Mouse (Mus musculus) cerebellum, adult 18-20 months (tissue): ENCODE measurements around the gene Ifna1.
"Not testable (repeated sequence)": the region's sequence is repeated elsewhere in the genome, so short reads cannot be mapped to it uniquely, and the experiment has no call there.

Source experiments
- DNase-seq, 2 experiments: peaks; one replicate each; pipeline ENCODE4 v3.0.0; 2021

The Ifna1 gene

GRCm38 (mm10) chr4:88849698-88850097 lies at the start of gene Ifna1:
TSS of gene Ifna1 (plus strand) at chr4:88850087.
- DNase-seq: no peak

GRCm38 (mm10) chr4:88802954-88803353 lies 46.9 kb upstream of the Ifna1 start, which contains the start of gene Gm13287:
TSS of gene Gm13287 (plus strand) at chr4:88803254.
- DNase-seq: not testable (repeated sequence)

- DNase-seq: not testable (repeated sequence)
These were observed 44.7 kb upstream of the Ifna1 start, which contains the start of gene Gm13288 for GRCm38 (mm10) chr4:88805231-88805630. TSS of gene Gm13288 (plus strand) at chr4:88805531.

GRCm38 (mm10) chr4:88805761-88806160 lies 44.1 kb upstream of the Ifna1 start:
- peak; percentile 21 to 36 for DNase-seq

- no peak for DNase-seq
These were observed 34.0 kb upstream of the Ifna1 start, which contains the start of gene Ifna7 for GRCm38 (mm10) chr4:88815928-88816327. TSS of gene Ifna7 (plus strand) at chr4:88816228.

GRCm38 (mm10) chr4:88819659-88820058 lies 30.2 kb upstream of the Ifna1 start, which contains the start of gene Ifna11:
TSS of gene Ifna11 (plus strand) at chr4:88819959.
- DNase-seq: no peak

- DNase-seq: peak; percentile 5 to 17
These were observed 26.9 kb upstream of the Ifna1 start for GRCm38 (mm10) chr4:88822995-88823394.

GRCm38 (mm10) chr4:88827116-88827515 lies 22.8 kb upstream of the Ifna1 start, which contains the start of gene Ifna6:
TSS of gene Ifna6 (plus strand) at chr4:88827416.
- DNase-seq: not testable (repeated sequence)

- DNase-seq: peak; percentile 20 to 23
These were observed 19.4 kb upstream of the Ifna1 start for GRCm38 (mm10) chr4:88830523-88830922.

GRCm38 (mm10) chr4:88835225-88835624 lies 14.7 kb upstream of the Ifna1 start, which contains the start of gene Ifna5:
TSS of gene Ifna5 (plus strand) at chr4:88835525.
- not testable (repeated sequence) for DNase-seq

GRCm38 (mm10) chr4:88838828-88839227 lies 11.1 kb upstream of the Ifna1 start:
- DNase-seq: peak in 1 of 2 experiments; percentile 3

- no peak for DNase-seq
These were observed 9.8 kb upstream of the Ifna1 start for GRCm38 (mm10) chr4:88840058-88840457.

GRCm38 (mm10) chr4:88841438-88841911 lies 8.4 kb upstream of the Ifna1 start, which contains the start of gene Ifna4:
TSS of gene Ifna4 (plus strand) at chr4:88841861.
- no peak for DNase-seq

- no peak for DNase-seq
These were observed 4.6 kb upstream of the Ifna1 start for GRCm38 (mm10) chr4:88845334-88845733.

- DNase-seq: no peak
These were observed 1.3 kb downstream of the Ifna1 start for GRCm38 (mm10) chr4:88851026-88851763.

- no peak for DNase-seq
These were observed 9.3 kb downstream of the Ifna1 start for GRCm38 (mm10) chr4:88859214-88859613.

GRCm38 (mm10) chr4:88863309-88863708 lies 13.4 kb downstream of the Ifna1 start:
- no peak for DNase-seq

- no peak for DNase-seq
These were observed 14.7 kb downstream of the Ifna1 start for GRCm38 (mm10) chr4:88864599-88864998.

- DNase-seq: no peak
These were observed 15.2 kb downstream of the Ifna1 start for GRCm38 (mm10) chr4:88865011-88865569.

- peak; percentile 66 to 67 for DNase-seq
These were observed 17.6 kb downstream of the Ifna1 start for GRCm38 (mm10) chr4:88867366-88867925.

- DNase-seq: peak in 1 of 2 experiments; percentile 14
These were observed 18.3 kb downstream of the Ifna1 start for GRCm38 (mm10) chr4:88867926-88868911.

GRCm38 (mm10) chr4:88872691-88873090 lies 22.8 kb downstream of the Ifna1 start:
- no peak for DNase-seq
